Mouse (Mus musculus) urinary bladder, postnatal 4 days (tissue): ENCODE data around the gene Shmt2.

Experiments
- DNase-seq, 2 experiments: peaks; one replicate each; pipeline ENCODE4 v3.0.0; 2021 to 2022; ENCODE audit warnings: low spot score in 2 of 2

Gene Shmt2

DNA sequence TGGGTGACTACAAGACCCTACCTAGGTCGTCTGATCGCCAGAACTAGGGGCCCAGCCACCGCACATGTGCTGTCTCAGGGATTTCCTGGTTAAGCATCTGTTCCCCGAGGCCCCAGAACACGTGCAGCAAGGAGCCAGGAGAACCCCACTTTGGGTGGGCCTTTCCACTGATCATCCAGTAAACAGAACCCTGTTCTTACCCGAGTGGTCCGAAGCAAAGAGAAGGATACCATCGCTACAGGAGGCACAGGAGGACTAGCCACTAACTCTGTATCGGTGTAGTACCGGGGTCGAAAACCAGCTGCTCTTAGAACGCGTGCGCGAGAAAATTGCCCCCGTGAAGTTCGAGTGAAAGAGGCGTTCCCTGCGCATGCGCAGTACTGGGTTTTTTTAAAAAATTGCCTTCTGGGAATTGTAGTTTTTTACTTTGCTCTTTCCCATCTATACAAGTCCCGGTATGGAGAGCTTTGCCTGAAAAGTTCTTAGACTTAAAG lies at the start of gene Shmt2:
TSS of gene Shmt2 (minus strand) at position 357 of the 494 bp plus-strand sequence.
- DNase-seq: peak; percentile 73 to 80

DNA sequence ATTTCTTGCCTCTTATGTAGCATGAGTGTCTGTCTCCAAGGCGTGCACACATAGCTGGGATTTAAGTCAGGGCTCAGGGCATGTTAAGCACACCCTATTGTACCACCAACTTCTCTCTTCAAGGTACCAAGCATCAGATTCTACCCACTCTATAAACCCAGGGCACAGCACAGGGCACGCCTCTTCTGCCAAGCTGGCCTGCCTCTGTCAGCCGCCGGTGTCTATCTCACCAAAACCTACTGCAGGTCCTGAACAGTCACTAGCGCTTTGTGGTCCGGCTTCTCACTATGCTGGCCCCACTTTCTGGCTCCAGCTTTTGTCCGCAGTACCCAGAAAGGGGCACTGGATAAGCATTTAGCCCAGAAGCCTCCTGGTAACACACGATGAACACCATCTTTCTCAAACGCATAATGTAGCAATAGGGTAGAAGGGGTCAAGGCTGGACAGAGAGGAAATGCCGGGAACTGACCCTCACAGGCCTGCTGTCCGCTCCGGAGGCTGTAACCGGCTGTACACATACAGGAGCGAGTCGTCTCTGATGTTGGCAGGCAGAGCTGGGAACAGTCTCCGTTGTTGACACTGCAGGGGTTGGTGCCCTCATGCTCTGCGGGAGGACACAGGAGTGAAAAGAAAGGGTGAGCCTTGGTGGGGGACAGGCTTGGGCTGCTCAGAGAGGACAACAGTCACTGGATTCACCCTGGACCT lies 48.8 kb upstream of the Shmt2 start:
- DNase-seq: no peak

DNA sequence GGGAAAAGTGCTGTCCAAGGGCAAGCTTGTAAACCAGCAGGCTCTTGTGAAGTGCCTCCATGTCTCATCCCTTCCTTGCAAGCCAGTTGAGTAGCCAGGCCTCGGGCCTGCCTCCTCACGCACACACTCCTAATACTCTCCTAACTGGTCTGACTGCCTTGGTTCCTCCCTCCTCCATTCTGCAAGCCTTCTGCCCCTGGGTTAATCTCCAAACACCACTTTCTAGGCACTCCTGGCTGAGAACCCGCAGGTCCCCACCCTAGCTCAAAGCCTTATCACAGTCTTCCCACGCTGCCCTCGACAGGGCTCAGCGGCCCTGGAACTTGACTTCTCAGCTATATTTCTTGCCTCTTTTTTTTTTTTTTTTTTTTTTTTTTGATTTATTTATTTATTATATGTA lies 48.1 kb upstream of the Shmt2 start:
- no peak for DNase-seq

DNA sequence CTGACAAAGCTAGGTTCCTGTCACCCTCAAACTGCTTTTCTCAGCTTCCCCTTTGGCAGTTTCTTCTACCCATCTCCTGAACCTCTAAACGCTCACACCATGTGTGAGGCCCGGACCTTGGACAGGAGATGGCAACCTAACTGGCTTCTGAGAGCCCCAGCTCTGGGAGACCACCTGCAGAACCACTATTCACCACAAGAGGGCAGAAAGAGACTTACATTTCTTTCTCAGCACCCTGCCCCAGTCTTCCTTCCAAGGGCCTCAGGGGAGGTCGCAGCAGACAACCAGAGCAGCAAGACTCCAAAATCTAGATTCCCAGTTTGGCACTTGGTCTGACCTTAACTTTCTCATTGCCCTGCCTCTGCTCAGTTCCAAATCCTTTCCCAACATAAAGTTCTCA lies 47.2 kb upstream of the Shmt2 start:
- peak; percentile 64 to 82 for DNase-seq

DNA sequence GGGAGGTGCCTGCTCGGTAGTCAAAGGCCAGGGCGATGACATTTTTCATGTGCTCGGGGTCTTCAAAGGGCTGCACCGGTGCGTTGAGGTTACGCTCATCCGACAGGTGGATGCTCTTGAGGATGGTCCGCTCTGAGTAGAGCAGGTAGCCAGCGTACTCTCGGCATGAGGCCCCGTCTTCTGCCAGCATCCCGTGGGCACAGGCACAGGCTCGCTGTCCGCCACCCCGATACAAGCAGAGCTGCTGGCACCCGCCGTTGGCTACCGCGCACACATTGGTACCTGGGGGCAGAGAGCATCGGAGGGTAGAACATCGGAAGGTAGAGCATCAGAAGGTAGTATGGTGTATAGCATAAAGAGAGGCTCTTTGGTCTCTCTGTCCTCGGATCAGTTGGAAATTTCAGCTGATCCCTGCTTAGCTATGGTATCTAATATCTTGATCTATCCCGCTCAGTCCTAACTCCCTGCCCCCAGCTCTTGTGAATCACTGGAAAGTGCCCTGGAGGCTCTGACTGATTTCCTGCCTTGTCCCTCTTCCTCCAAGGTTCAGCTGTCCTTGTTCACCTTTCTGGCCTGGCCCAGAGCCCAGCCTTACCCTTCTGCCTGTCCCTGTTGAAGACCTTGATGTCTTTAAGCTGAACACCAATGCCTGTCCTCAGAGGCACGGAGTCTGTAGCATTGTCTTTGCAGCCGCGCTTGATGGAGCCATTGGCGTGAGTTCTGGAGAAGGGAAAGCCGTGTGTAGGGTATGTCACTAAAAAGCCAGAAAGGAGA lies 44.5 kb upstream of the Shmt2 start:
- DNase-seq: no peak

DNA sequence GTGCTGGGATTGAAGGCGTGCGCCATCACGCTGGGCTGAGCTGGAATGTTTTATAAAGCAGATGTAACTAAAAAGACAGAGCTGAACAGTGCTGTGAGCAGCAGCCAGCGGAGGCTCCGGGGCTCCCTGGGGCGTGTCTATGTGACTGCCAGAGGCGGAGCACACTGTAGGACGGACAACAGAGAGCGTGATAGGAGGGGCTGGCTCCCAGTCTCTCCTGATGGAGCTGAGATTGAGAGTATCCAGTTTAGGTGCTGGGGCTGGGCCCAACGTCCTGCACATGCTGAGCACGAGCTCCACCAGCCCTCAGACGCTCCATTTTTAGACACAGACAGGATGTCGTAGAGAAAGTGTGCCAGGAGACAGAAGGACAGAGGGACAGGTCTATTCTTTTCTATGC lies 42.1 kb upstream of the Shmt2 start:
- no peak for DNase-seq

DNA sequence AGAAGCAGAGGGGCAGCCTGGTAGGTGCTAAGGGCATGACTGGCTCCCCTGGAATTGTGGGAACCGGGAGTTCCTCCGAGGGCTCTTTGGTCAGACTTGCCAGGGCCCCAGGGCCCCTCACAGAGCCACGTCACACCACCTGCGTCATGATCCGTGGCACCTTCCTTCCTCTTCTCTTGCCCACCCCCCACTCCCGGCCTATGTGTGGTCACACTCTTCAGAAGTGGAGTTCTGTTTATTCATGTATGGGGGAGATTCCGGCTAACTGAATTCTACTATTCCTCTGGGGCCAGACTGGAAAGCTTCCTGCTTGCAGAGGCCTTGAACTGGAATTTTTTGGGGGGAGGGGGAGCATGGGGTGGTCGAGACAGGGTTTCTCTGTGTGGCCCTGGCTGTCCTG lies 41.6 kb upstream of the Shmt2 start:
- DNase-seq: no peak

DNA sequence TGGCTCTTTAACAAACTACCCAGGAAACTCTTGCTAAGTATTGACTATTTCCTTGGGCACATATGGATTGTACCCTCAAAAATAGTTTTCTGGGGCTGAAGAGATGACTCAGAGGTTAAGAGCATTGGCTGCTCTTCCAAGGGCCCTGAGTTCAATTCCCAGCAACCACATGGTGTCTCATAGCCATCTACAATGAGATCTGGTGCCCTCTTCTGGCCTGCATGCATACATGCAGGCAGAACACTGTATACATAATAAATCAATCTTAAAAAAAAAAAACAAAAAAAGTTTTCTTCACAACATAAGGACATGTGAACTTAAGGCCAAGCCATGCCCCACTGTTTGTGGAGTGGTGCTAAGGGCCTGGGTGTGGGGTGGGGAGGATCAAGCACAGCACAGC lies 38.9 kb upstream of the Shmt2 start:
- DNase-seq: no peak

DNA sequence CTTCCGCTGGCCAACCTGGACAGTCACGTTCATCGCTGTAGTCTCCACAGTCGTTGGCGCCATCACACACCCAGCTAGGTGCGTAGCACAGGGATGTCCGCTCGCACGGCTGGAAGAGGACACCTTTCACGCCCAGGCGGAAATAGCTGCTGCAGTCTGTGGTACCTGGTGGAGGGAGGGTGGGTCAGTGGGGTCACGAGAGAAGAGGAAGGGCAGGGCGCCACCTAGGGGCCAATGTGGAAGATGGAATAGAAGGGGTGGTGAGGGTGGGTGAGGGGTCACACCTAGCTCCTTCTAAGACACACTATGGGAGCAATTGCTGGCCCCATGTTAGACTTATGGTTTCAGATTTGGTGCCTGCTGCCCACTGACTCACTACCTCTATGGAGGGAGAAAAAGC lies 35.2 kb upstream of the Shmt2 start:
- no peak for DNase-seq

DNA sequence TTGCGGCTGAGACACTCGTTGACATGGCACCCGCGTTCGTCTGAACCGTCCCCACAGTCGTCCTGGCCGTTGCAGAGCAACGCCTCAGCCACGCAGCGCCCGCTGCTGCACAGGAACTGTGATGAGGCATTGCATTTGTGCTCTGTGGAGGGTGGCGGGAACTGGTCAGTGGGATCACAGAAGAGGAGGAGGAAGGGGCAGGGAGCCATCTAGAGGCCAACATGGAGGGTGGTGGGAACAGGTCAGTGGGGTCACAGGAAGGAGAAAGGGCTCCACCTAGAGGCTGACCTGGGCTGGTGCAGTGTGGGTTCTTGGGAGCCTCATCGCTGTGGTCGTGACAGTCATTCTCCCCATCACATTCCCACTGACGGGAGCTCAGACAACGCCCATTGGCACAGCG lies 33.5 kb upstream of the Shmt2 start:
- no peak for DNase-seq

DNA sequence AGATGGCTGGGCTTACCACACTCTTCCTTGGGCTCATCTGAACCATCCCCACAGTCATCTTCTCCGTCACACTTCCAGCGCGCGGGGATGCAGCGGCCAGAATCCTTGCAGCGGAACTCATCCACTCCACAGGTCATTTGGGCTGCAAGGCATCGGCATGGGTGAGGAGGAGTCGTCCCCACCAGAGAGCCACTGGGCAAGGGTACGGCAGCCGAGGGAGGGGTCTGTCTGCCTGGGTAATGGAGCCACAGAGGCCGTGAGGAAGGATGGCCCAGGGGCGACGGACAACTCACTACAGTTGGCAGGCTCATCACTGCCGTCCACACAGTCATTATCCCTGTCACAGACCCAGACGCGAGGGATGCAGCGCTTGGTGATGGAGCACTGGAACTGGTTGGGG lies 27.6 kb upstream of the Shmt2 start:
- no peak for DNase-seq

DNA sequence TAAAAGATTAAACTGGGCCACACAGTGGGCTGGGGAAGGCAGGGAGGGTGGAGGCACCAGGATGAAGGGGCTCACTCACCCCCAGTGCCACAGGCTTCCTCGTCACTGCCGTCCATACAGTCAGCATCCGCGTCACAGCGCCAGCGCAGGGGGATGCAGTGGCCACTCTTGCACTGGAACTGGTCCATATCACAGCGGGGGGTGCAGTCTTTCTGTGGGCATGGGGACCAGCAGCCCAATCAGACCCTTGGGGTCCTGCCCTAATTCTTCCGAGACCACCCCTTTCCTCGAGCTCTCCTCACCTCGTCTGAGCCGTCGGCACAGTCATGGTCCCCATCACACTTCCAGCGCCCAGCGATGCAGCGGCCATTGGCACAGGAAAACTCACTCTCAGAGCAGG lies 26.0 kb upstream of the Shmt2 start:
- no peak for DNase-seq

DNA sequence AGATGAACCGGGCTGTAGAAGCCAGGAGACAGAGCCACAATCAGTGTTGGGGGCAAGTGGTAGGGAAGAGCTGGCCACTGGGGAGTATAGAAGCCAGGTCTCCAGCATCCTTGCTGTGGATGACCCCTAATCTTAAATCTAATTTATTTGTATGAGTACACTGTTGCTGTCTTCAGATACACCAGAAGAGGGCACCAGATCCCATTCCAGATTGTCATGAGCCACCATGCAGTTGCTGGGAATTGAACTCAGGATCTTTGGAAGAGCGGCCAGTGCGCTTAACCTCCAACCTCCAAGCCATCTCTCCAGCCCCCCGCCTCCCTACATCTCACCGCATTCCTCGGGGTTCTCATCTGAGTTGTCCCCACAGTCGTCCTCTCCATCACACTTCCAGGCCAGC lies 24.3 kb upstream of the Shmt2 start:
- no peak for DNase-seq

DNA sequence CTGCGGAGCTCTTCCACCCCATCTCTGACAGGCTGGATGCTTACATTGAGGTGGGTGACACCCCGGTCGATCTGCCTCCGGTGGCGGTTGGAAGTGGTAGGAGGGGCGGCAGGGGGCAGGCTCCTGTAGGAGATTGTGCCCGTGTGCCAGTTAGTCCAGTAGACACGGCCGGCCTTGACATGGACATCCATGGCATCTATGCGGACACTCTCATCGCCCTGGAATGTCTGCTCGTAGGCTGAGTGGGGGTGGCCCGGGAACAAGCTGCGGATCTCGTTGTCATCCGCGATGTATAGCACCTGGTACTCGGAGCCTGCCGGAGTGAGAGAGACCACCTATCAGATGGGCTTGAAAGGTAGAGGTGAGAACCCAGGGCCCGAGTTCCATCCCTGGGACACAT lies 22.1 kb upstream of the Shmt2 start:
- no peak for DNase-seq

DNA sequence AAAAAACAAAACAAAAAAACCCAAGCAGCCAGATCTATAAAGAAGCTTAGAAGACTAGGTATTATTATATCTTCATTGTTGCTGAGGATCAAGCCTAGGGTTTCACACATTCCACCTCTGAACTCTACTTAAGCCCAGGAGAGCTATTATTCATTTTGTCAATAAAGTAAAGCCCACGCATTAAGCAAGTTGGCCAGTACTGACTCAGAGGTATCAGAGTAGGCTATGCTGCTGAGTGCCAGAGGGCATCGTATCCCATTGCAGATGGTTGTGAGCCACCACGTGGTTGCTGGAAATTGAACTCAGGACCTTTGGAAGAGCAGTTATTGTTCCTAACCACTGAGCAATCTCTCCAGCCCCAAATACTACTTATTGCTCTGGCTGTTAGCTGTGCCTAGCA lies 21.7 kb upstream of the Shmt2 start:
- DNase-seq: no peak

DNA sequence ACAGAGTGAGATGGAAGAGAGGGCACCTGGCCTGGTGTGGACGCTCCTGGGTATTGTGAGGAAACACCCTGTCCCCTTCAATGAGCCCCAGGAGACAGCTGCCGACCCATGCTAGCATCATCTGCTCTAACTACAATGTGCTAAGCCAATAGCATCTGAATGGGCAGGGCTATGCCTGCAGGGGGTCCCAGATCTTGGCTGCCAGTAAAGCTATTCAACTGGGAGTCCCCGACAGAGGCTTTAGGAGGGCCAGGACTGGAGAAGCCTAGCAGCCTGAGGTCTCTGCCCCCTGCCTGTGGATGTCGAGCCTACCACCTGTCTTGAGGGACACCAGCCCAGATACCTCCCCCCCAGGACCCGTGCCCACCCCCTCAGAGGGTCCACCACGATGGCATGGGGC lies 20.5 kb upstream of the Shmt2 start:
- no peak for DNase-seq

DNA sequence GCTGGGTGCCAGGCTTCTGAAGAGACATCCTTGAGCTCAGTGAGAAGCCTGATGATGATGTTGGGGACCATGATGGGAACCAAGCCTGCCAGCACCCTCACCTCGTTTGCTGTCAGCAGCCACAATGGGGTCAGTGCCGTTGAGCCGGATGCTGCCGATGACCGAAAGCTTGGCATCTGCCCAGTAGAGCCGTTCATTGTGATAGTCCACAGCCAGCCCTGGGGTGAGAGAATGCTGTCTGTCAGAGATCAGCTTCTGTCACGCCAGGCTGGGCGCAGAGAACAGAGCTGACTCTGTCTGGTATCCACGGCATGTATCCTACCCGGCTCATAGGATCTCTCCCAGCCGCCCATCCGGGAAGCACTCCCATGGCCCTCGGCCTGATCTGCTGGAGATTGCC lies 19.8 kb upstream of the Shmt2 start:
- DNase-seq: no peak

DNA sequence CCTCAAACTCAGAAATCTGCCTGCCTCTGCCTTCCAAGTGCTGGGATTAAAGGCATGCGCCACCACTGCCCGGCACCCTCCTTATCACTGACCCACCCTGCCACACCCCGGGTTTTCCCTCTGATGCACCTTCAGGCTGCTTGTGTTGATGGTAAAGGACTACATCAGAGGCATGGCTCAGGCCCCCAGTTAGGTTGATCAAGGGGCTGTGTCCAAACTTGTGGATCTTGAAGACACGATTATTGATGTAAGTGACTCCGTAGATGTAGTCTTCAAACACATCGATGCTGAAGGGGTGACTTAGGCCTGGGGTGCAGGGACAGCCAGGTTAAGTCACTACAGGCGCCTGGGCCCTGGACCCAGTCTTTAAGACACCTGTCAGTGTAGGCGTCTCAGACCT lies 19.3 kb upstream of the Shmt2 start:
- no peak for DNase-seq

DNA sequence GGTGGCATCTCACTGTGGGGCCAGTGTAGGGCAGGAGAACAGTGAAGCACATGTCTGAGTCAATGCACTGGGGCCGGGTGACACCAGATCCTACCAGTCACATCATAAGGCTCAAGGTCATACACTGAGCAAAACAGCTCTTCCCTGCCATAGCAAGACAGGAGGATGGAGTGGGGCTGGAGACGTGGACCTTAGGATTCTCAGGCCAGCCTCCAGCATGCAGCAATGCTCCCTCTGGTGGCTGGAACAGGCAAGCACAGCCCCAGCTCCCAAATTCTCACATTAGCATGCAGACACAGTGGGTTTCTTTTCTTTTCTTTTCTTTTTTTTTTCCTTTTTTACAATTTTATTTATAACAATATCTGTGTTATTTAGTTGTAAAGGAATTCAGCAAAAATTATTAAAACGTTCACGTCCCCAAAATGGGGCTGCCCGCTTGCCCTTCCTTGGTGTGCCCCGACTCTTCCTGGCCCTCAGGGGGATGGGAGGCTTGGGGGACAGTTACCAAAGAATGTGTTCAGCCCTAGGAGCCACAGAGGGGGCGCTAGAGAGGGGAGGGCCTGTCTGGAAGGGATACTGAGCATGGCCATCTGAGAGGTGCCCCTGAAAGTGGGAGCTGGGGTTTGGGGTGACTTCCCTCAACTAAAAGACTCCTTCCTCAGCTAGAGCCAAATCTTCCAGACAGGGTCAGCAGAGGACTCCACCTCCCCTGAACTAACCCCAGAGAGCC lies 15.8 kb upstream of the Shmt2 start:
- DNase-seq: peak; percentile 75 to 84

DNA sequence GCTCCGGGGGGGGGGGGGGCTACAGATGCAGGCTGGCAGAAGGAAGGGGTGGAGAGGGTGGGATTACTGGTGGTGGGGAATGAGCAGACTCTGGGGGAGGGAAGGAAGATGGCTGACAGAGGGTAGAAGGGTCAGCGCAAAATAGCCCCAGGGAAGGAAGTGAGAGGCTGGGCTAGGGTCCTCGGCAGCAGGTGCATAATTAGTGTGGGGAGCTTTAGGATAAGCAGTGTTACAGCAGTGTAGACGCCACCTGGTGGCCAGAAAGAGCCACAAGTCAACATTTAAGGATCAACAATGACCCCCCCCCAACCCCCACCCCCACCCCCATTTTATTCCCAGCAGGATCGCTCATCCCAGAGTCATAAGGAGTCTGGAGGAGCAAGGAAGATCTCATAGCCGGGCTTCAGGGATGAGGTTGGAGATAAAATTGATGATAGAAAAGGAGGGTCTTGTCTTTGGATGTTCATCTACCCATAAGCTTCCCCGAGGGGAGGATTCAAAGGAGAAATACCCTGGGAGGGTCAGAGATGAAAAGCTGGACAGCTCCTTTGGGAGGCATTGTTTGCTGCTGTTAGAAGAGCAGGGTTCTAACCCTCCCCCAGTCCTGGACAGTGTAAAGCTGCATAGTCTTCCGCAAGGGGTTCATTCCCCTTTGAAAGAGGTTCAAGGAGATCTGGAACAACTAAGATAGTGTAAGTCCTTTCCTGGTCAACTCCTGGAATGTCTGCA lies 14.5 kb upstream of the Shmt2 start:
- no peak for DNase-seq

DNA sequence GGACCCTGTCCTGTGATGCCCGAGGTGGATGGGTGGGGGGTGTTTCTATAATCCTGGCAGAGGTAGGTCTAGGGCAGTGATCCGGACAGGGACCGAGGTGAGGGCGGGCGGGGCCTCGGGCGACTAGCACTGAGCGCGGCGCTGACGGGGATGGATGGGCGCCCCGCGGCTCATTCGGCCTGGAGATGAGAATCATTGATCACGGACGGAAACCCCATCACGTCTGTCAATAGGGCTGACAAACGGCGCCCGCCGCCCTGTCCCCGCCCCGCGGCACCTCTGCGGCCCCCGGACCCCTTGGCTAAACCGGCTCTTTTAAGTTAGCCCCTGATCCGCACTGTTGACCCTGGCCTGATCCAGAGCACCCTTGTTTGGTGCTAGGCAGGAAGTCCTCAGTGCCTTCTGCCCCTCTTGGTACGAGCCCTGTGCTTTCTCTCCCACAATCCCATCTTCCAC lies 12.7 kb upstream of the Shmt2 start:
- DNase-seq: no peak
